Mouse (Mus musculus) erythroblast, adult 5-6 weeks (primary cell): Measurements from ENCODE around the gene Orai3. TPM values are rescaled to one million over a fixed set of nuclear protein-coding genes. Genes with fewer than 3 reads are reported as not detected.
A peak's percentile ranks its signal among the peaks of the same experiment; 100 is the strongest.
"Not testable (repeated sequence)": the region's sequence is repeated elsewhere in the genome, so short reads cannot be mapped to it uniquely, and the experiment has no call there.

ENCODE experiments used
- ATAC-seq: replicated peaks from 2 replicates; pipeline ENCODE4 v1.8.0; 2016; ENCODE audit warnings: moderate number of reproducible peaks, mild to moderate bottlenecking, moderate TSS enrichment, inconsistent platforms; ENCODE audit not compliant: poor library complexity, low FRiP score, severe bottlenecking
- total RNA-seq, 2 experiments: library from RNA; stranded (forward) in 1 of 2; stranded (reverse) in 1 of 2; fragments of 150-400 nt in 1 of 2; fragments of 200-764, 138-1000 nt in 1 of 2; gene quantifications; 2 replicates each; pipeline versions ENCODE4 v1.2.3 to v1.2.4; 2015 to 2017; ENCODE audit warnings: low replicate concordance in 2 of 2

Orai3 gene
- total RNA-seq, 2 experiments from 2014 or later = 2.9 to 9.8 TPM

DNA sequence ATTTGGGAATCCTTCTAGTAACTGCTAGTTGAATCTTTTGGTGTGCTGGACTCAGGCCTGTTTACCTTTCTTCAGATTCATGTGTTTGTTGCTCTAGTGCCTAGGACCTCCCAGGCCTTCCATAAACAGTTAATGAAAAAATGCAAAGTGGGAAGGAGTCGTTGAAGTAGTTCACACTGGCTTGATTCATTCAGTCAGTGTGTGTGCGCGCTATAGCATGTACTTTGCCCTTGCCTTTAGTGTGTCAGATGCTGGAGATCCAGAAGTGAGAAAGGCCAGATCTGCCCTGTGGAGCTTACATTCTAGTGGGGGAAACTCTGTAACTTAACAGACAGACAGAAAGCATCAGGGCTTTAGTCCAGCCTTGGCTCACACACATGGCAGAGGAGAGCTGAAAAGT is 9.1 kb upstream of the Orai3 start:
- no peak for ATAC-seq

DNA sequence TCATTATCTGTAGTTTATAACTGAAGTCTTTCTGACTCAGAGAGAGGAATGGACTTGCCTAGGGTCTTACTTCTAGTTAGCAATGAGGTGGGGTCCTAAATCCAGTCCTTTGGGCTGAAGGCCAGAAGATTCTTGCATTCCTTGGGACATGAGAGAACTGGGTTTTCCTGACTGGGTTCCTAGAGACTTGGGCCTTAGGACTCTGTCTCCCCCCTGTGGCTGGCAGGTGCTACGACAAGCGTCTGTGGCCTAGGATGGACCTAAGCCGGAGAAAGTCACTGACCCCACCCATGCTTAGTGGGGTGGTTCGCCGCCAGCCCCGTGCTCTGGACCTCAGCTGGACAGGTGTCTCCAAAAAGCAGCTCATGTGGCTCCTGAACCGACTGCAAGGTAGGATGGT is 8.6 kb upstream of the Orai3 start:
- ATAC-seq = peak; percentile 94

DNA sequence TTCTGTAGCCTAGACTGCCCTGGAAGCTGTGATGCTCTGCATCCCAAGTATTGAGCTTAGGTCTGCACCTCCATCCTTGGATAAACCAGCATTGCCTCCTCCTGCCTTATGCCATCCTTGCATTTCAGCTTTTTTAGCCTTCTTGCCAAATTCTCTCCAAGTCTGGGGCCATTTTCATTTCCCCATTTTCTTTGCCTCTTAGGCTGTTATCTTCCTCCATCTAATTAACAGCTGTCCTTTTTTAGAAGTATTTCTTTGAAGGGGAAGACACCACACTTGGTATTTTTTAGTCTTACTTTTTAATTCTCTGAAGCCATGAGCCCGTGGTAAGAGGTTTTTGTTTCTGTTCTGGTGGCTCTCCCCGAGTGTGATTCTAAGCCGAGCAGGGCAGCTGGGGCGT is 6.0 kb upstream of the Orai3 start:
- no peak for ATAC-seq

DNA sequence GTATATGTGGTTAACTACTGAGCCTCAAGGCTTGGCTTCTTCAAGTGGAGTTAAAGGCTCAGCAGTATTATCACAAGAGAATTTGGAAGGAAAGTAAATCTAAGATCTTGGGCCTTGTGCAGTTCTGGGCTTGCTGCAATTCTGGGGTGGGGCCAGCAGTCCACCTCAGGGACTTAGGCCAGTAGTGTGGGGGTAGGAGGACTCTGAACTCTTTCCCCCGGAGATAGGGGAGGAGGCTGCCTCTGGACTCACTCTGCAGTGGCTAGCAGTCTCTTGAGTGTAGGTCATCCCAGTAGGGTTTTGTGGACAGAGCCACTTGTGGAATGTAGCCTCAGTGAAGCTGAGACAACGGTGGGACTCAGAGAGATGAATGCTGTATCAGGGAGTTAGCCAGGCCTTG is 3.9 kb upstream of the Orai3 start:
- ATAC-seq = no peak

DNA sequence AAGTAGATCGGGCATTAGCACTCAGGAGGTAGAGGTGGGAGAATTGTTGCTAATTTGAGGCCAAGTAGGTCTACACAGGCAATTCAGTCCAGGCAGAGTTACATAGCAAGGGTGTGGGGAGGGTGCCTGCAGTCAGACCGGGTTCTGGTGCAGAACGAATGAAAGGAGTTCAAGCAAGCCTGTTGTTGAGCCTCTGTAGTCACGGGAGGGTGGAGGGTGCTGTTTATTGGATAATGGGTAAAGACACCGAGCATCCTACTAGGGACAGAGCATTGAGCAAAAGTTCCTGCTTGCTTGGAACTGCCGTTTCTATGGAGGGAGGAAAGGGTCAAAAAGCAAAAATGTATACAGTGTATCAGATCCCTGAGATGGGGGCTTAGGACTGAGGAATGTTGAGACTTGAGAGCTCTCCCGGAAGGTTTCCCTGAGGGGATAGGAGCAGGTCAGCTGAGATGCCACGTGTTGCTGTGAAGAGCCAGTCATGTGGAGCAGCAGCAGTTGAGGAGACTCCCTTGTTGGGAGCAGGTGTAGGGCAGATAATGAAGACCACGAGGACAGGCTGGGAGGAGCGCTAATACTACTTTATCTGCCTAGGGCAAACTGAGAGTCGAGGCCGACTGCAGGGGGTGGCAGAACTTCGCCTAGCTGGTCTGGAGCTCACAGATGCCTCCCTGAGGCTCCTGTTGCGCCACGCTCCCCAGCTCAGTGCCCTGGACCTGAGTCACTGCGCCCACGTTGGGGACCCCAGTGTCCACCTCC is 2.6 kb upstream of the Orai3 start:
- ATAC-seq = peak; percentile 88

DNA sequence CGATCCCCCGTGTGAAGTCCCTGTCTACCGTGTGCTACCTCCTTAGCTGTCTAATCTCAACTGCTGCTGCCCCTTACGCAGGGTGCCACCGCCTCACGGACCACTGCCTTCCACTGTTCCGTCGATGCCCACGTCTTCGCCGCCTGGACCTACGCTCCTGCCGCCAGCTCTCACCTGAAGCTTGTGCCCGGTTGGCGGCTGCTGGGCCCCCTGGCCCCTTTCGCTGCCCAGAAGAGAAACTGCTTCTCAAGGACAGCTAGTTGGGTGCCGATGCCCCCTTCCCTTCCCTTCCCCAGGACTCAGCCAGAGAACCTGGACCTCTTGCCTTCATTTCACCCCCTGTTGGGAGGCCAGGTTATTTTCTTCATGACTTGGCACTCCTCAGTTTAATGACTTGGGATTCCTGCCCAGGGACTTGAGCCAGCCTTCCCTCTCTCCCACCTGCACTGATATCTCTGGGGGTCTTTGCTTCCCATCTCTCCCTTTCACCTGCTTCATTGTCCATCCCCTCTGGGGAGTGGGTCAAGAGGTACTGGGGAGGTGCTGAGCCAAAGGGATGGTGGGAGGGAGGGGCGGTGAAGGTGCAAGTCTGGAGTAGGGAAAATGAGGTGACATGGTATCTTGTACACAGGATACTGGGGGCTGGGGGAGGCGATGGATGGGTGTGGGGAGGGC is 1.8 kb upstream of the Orai3 start:
- ATAC-seq = peak; percentile 21

DNA sequence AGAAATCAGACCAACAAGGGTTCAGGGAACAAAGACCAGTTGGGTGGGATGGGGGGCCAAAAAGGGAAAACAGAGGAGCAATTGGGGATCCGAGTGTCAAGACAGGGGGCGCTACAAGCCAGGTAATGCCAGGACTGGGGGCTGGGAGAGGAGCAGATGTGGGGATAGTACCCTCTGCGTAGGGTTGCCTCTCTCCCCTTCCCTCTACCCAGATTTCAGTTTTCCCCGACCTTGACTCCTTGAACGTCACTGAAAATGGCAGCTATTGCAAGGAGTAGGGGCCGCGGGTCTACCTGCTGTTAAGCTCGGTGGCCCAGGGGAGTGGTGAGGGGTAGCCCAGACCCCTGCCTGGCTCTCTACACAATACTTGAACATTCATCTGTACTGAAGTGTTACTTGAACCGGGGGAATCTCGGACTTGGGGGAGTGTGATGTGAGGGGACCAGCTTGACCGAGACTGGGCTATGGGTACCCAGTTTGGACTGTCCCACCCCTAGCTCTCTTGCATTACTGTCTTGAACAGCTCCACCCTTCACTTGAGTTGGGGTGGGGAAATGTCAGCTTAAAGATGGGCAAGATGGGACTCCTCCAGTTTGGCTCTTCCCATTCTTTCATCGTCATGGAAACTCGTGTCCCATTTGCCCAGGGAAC is 1.1 kb upstream of the Orai3 start:
- no peak for ATAC-seq

DNA sequence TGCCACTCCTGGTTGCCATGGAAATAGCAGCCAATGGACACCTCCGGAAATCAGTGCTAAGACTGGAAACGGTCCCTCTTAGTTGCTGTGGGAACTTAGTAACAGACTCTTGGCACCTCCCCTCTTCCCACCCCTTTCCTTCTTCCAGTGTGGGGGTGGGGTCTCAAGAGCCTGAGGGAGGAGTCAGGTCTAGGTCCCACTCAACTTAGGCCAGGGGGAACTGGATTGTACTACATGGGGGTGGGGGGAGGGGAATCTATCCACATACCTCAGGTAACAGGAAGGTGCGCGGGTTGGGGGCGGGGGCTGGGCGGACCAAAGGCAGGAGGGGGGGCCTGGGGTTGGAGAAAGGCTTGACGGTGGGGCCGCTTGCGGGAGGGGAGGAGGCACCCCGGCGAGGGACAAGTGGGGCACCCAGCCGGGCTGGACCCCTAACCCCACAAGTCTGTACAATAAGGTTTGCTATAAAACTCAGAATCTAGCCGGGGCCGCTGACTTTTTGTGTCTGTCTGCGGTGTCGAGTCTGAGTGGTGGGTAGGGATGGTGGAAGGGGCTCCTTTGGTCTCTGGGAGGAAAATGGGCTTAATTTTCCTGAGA is 520 bp upstream of the Orai3 start:
- ATAC-seq = no peak

DNA sequence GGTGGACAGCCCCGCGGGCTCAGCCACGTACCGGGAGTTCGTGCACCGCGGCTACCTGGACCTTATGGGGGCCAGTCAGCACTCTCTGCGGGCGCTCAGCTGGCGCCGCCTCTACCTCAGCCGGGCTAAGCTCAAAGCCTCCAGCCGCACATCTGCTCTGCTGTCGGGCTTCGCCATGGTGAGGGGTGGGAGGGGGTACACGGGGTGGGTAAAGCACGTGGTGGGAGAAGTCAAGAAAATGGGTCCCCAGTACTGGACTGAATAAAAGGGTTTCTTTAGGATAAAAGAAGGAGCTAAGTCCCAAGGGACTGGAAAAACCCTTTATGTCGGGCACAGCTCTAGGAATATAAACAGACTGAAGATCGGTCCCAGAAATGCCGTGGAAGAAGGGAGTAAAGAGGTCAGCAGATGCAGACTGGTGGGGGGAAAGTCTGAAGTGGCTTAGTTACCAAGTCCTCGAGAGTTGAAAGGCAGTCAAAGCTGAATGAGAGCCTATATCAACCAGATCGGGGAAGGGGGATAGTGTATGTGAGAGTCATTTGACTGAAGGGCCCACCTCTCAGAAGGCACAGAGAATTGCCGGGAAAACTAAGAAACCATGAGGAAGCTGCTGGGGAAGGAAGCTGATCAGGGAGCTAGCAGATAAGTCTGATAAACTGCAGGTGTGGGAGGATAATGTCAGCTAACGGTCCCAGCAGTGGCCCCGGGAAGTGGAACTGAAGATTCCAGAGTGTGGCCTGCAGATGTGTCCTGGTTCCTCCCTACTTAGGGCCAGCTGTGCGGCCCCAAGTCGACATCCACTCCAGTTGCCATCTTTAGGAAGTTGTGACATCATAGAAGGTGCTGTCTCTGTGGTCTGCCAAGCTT is 657 bp downstream of the Orai3 start:
- peak; percentile 6; the same call in 1 of the 2 replicates for ATAC-seq

DNA sequence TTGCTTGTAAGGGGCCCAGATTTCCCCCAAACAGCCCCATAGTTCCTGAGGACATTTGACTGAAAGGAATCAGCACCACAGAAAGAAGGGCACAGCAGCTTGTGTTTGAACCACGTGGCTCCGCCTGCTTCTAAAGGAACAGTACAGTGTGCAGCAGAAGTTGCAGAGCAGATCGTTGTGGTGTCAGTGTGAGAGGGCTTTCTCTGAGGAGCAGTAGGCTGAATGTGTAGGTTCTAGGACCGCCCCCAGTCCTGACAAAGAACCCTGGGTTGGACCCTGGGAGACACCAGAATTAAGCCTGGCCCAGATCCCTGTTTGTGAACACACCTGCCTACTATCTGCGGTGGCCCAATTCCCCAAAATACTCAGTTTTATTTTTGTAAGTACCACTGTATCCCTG is 1.6 kb downstream of the Orai3 start:
- ATAC-seq = no peak

DNA sequence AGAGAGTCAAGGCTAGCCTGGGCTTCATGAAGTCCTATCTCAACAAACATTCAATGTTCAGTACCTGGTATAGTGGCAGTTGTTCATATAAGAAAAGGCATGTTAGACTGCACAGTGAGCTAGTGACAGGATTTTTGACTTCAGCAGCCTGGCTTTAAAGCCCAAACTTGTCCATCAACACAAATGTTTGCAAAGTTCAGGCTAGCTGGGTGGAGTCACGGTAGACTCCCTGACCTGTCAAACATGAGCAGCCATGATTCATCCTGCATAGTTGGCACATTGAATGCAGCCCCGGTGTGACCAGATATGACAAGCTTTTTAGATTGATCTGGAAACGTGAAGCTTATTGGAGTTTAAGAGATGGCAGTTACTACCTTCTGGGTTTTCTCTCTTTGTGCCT is 2.5 kb downstream of the Orai3 start:
- no peak for ATAC-seq

DNA sequence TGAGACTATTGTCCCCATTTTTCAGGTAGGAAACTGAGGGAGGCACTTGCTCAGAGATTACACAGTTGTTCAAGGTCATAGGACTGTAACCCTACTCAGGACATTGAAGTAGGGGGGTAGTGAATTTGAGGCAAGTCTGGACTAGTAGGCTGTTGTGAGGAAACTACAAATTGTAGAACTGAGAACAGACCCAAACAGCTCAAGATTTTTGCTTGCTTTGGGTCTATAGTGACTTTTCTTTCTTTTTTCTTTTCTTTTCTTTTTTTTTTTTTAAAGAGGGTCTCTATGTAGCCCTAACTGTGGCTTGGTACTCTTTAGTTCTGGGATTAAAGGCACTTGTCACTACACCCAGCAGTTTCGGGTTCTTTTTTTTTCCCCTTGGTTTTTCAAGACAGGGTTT is 2.9 kb downstream of the Orai3 start:
- ATAC-seq = no peak

DNA sequence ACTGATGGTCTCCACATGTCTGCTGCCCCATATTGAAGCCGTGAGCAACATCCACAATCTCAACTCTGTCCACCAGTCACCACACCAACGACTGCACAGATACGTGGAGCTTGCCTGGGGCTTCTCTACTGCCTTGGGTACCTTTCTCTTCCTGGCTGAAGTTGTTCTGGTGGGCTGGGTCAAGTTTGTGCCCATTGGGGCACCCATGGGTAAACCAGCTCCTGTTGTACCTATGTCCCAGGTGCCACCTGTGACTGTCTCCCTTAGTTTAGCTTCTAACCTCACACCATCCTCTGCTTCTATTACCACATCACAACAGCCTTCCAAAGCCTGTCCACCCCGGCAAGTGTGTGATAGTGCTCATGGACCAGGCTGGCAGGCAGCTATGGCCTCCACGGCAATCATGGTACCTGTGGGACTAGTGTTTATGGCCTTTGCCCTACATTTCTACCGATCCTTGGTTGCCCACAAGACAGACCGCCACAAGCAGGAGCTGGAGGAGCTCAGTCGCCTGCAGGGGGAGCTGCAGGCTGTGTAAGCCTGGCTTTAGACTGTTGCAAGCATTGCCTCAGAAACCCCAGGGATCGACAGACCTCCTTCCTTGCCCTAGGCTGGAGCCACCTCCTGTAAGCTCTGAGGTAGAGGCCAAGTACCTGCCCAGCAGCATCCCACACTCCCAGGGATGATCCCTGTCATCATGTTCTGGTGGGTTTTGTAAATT is 4.2 kb downstream of the Orai3 start:
- 0 out of 2 replicates have a peak, but pooled peaks have one; percentile 31 for ATAC-seq

DNA sequence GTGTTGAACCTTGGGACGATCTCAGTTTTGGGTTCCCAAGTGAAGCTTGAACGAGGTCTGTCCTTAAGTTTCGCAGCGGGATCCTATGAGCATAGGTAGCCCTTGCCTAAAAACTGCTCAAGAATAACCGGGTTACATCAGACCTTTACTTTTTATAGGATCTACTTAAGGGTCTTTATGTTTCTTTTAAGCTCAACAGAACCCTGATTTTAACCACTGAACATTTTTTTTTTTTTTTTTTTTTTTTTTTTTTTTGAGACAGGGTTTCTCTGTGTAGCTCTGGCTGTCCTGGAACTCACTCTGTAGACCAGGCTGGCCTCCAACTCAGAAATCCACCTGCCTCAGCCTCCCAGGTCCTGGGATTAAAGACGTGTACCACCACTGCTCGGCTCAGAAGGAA is 6.2 kb downstream of the Orai3 start:
- not testable (repeated sequence) for ATAC-seq

DNA sequence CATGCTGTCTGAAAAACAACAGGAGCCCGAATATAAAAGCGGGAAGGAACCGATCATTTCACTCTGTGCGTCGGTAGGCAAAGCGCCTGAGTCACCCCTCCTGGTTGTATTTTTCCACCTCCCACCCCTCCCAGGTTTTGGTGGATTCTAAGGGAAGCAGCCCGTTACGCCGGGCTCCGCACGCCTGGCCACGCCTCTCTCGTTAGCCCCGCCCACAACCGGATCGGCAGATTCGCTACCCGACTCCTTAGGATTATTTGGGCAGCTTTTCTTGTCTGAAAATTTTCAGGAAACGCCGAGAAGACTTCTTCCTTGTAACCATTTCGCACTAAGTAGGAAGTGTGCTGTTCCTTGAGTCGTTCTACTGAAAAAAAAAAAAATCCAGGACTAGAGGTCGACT is 6.8 kb downstream of the Orai3 start, which contains the start of gene Setd1a:
TSS of gene Setd1a (plus strand) at position 245 of the 400 bp plus-strand sequence.
- peak; percentile 77 for ATAC-seq

DNA sequence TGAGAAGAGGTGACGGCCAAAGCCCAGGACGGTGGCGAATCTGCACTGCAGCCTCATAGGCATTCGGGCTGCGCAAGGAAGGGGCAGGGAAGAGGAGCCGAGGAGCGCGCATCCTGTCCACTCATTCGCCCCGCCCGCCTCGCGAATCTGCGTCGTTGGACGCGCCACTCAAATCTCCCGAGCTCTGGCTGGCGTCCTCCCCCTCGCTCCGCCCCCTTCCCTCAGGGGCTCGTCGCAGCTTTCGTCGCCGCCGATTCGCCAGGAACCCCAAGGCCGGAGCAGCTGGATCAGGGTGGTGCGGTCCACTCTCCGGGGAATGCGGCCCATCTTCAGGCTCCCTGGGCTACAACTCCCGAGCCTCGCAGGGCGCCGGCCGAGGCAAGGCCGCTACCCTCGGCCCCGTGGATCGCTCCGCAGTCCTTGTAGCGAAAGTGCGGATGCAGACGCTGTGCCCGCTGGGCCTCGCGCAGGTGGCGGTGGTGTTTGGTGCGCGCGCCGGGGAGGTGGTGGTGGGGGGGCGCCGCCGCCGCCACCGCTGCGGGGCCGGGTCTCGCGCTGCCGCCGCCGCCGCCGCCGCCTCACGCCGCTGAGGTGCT is 7.4 kb downstream of the Orai3 start:
- peak; percentile 90 for ATAC-seq

DNA sequence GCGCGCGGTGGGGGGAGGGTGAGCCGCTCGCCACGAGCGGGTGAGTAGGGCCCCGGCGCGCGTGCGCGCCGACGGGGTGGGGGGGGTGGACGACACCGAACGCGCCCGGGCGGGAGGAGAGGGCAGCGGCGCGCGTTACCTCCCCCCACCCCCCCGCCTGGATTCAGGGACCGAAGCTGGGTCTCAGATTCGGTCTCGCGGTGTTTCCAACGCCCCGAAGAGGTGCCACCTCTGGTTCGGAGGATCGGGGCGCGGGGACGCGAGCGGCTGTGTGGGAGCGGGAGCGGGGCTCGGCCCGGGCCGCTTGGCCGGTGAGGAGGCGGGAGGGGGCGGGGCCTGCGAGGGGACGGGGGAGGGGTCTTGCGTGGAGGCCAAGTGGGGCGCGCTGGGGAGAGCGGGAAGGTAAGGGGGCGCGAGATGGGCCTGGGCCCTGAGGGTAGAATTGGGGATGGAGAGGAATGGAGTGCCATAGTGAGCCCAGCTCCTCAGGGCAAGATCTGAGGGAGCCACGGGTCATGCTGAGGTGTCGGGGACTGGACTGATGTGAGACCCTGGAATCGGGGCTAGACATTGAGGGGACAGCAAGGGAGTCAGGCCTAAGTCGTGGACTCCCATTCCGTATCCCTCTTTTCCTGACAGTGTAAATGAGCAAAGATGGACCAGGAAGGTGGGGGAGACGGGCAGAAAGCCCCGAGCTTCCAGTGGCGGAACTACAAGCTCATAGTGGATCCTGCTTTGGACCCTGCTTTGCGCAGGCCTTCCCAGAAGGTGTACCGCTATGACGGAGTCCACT is 8.1 kb downstream of the Orai3 start:
- ATAC-seq = no peak

DNA sequence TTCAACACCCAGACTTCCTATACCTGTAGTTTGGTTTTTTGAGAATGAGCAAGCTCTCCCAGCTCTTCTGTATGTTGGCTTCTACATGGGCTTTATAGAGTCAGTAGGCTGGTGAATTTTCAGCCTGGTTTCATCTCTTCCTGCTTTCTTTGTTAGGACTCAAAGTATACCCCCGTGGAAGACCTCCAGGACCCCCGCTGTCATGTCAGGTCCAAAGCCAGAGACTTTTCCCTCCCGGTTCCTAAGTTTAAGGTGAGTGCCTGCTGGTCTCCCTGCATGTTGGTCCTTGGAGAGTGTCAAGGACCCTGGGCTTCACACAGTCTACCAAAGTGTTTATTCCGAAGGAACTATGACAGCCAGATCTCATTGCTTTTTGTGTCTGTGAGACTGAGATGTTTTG is 8.7 kb downstream of the Orai3 start:
- ATAC-seq = no peak
